Mouse (Mus musculus) retina, postnatal 7 days (tissue): ENCODE measurements at regions not wholly inside any gene's neighbourhood (a gene's known extent, or its start where the extent isn't known, plus 50 kb on each side); places are given as distances from the start of the nearest gene placed in this dataset.

Source experiments
- DNase-seq: peaks from one replicate; pipeline ENCODE4 v3.0.0-alpha.2; 2012; ENCODE audit warnings: low read depth, low spot score

- no peak for DNase-seq
Measured at GRCm38 (mm10) chr7:70484201-70484600, 117.7 kb upstream of the Nr2f2 start.

- no peak for DNase-seq
Measured at GRCm38 (mm10) chr7:70483536-70483935, 117.0 kb upstream of the Nr2f2 start.

- DNase-seq: no peak
Measured at GRCm38 (mm10) chr7:70481880-70482279, 115.3 kb upstream of the Nr2f2 start.

GRCm38 (mm10) chr7:70472786-70473185 lies 106.3 kb upstream of the Nr2f2 start:
- DNase-seq: no peak

- DNase-seq: no peak
Measured at GRCm38 (mm10) chr7:70470557-70470956, 104.0 kb upstream of the Nr2f2 start.

GRCm38 (mm10) chr7:70462131-70462530 lies 95.6 kb upstream of the Nr2f2 start:
- no peak for DNase-seq

GRCm38 (mm10) chr7:70454525-70454924 lies 88.0 kb upstream of the Nr2f2 start:
- DNase-seq: peak; percentile 59

GRCm38 (mm10) chr7:70452816-70453215 lies 86.3 kb upstream of the Nr2f2 start:
- DNase-seq: no peak

- no peak for DNase-seq
Measured at GRCm38 (mm10) chr7:70438908-70439307, 72.4 kb upstream of the Nr2f2 start.

GRCm38 (mm10) chr7:70433838-70434237 lies 67.3 kb upstream of the Nr2f2 start:
- DNase-seq: no peak

- DNase-seq: no peak
Measured at GRCm38 (mm10) chr7:70433358-70433757, 66.8 kb upstream of the Nr2f2 start.

GRCm38 (mm10) chr7:70431712-70432111 lies 65.2 kb upstream of the Nr2f2 start:
- DNase-seq: no peak

- DNase-seq: no peak
Measured at GRCm38 (mm10) chr7:70429326-70429725, 62.8 kb upstream of the Nr2f2 start.

GRCm38 (mm10) chr7:70424231-70424620 lies 57.7 kb upstream of the Nr2f2 start:
- no peak for DNase-seq

GRCm38 (mm10) chr7:70423524-70424230 lies 57.1 kb upstream of the Nr2f2 start:
- no peak for DNase-seq

- DNase-seq: no peak
Measured at GRCm38 (mm10) chr7:70416185-70416941, 49.8 kb upstream of the Nr2f2 start.
